Mouse (Mus musculus) olfactory bulb, adult 2 months (tissue): Measurements from ENCODE around the gene Klhl5.

Source experiments
- CTCF ChIP-seq: fragments of 200-500 bp; IDR thresholded peaks from 2 replicates; pipeline ENCODE4 v1.5.1; 2012; ENCODE audit warnings: low read depth, mild to moderate bottlenecking, low read length, moderate library complexity; ENCODE audit not compliant: insufficient read depth
- POLR2A ChIP-seq: fragments of 200-500 bp; IDR thresholded peaks from 2 replicates; pipeline ENCODE4 v1.6.1; 2012; ENCODE audit warnings: mild to moderate bottlenecking, low read depth, low read length, moderate library complexity; ENCODE audit not compliant: insufficient read depth

GRCm38 (mm10) chr5:65096082-65096481 is 11.3 kb upstream of the Klhl5 start:
- TF ChIP-seq CTCF (no peak), POLR2A (no peak)
